Mouse (Mus musculus) activated CD4-positive, CD25-positive, alpha-beta regulatory T cell, adult 4 months (primary cell): Measurements from ENCODE around the gene Ust. TPM values are rescaled to one million over a fixed set of nuclear protein-coding genes. Genes with fewer than 3 reads are reported as not detected.
A peak's percentile ranks its signal among the peaks of the same experiment; 100 is the strongest.

ENCODE experiments used
- ATAC-seq: one replicate; pipeline ENCODE4 v1.8.0; 2017
- polyA plus RNA-seq, 2 experiments: library from polyadenylated mRNA; unstranded; fragments of 100-300 nt; shearing (Covaris generic); gene quantifications; one replicate each; pipeline ENCODE4 v1.2.1; 2017

Gene Ust
- polyA plus RNA-seq, 2 experiments from 2014 or later: 0.18 to 0.53 TPM

DNA sequence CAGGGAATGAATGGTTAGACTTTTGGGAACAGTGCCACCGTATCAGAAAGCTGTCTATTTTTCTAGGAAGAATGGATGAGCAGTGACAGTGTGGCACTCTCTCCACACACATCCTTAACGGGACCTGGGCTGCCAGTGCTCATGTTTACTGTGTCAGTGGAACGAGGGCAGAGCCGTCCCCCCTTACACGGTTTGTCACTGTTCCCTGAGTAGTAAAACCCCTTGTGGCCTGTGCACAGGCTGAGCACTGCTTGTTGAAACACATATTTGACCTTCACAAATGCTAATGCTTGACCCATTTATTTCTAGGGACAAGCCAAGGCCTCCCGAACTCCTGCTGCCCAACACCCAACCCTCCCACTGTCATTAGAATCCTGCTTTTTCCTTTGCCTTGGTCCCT lies 209.2 kb downstream of the Ust start:
- ATAC-seq: no peak

DNA sequence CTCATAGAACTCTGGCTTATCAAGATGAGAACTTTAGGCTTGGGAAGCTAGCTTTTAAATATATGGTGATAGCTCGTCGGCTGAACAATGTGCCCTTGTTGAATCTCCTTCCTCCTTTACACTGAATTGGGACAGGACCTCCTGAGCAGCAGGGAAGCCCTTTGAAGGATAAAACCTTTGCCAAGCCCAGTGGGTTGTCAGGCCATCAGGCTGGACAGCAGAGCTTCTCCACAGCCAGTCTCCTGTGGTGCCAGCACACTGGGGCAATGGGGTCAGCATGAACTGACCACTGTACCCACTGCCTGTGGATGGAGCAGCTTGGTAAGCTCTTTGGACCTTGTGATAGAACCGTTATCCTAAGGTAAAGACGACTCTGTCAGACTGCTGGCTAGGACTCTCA lies 214.4 kb downstream of the Ust start:
- no peak for ATAC-seq

DNA sequence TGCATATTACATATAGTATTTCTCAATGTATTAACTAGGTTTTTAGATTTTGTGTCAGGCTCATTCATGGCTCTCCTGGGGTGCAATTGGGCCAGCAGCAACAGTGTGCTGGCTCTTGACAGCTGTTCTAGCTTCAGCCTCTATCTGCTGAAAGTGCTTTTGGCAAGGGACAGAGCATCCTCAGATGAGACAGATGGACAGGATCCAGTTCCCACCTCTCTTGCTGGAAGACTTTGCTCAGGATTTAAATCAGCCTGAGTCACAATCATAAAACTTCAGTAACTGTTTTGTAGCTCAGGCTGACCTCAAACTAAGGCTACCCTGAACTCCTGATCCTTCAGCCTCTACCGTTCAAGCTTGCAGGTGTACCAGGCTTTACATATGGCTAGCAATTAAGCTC lies 219.5 kb downstream of the Ust start:
- ATAC-seq: no peak

DNA sequence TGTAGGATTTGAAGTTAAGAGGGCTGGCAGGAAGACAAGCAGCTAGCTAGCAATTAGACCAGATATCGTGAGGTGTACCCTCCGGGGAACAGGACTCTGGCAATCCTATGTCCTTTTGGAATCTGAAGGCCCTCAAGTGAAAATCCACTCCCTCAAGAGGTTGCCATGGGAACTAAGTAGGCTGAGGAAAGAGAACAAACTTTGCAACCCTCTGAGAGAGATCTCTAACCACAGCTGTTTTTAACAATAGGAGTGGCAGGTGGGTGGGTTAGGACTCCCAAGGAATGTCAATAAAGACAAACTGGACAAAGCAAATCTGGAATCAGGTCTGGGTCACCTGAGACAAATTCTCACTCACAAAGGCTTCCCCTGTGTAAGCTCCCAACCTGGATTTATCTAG lies 221.4 kb downstream of the Ust start:
- no peak for ATAC-seq

DNA sequence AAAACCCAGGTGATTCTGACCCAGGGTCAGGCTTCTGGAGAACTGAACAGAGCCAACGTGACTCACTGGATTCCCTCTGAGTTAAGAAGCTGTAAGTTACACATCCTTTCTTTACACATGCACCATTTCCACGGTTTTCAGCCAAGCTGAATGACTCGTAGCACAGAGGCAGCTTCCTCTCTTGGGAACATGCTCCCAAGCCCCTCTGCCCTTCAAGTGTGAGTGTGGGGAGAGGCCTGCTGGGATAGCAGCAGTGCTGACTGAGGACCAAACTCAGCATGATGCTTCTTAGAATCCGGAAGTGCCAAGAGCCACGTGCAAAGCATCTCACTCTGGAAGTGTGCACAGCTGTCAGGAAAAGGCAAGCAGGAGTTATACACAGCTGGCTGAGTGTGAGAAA lies 228.0 kb downstream of the Ust start:
- no peak for ATAC-seq

DNA sequence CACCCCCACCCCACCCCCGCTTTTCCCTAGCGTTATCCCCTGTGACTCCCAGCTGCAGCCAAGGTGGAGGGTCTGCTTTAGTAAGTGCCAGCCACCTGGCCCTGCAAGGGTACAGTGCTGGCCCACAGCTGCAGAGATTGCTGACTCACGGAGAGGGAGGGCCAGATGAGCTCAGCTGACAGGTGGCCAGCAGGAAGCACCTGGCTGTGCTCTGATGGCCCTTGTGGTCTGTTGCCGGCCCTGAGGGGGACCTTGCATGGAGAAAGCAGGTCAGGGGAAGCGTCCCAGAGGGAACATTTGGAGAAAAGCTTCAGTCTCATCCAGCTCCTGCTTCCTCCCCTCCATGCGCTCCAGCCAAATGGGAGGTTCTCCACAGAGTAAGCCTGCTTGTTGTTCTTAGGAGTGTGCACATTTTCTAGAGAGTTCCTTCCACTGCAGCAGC lies 231.3 kb downstream of the Ust start:
- no peak for ATAC-seq

DNA sequence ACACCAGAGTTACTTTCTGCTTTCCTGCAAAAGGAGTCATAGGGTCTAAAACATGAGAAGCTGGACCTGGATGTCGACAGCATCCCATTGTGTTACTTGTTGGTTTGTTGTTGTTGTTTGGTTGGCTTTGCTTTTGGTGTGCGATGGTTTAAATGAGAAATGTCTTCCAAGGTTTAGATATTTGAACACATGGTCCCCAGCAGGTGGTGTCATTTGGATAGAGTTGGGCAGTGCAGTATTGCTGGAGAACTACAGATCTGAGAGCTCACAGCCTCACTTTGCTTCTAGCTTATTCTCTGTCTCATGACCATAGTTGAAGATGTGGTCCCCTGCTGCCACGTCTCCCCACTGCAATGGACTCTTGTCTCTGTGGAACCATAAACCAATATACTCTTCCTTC lies 234.6 kb downstream of the Ust start:
- no peak for ATAC-seq

DNA sequence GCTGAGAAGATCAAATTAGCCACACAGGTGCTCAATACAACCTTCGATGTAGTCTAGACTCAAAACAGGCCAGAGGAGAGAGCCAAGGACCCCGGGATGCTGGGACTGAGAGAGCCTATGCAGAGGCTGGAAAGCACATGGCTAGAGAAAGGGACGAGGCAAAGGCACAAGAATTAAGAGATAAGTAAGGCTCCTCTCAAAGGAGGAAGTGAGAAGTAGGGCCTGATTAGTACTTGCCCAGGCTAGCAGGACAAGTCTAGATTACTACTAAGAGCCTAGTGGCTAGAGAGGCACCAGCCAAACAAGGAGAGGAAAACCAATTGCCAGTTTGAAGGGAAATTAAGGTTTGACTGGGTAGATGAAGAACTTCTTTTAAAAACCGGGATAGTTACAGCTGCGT lies 241.5 kb downstream of the Ust start:
- no peak for ATAC-seq

DNA sequence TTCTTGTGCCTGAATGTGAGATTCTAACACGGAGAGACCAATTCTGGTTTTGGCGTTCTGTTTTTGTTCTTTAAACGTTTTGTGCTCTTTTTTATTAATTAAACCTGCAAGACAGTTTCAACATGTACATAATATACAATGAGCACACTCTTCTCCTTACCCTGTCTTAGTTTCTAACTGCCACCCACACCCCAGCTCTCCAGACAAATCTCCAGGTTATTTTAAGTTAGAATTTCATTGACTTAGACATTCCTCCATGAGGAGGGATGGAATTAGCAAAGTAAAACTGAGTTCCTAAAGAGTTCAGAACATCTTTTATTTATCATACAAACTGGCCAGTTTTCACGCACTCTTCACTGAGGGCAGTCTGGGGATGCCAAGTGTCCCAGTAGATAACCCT lies 248.9 kb downstream of the Ust start:
- ATAC-seq: no peak

DNA sequence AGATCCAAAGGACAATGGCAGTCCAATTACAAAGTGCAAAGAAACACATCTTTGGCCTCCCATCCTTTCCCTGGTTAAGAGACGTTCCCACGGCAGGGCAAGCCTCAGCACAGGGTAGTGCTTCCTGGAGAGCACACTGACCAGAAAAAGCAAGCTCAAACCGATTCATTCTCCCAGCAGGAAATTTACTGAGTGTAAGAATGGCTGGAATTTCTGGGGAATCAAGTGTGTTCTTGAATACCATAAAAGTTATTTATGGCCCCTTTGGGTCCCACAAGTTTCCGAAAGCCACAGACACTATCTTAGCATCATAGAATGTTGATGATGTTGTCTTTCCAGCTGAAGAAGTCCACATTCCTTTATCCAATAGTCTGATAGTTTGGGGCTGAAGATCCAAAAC lies 258.9 kb downstream of the Ust start:
- ATAC-seq: no peak

DNA sequence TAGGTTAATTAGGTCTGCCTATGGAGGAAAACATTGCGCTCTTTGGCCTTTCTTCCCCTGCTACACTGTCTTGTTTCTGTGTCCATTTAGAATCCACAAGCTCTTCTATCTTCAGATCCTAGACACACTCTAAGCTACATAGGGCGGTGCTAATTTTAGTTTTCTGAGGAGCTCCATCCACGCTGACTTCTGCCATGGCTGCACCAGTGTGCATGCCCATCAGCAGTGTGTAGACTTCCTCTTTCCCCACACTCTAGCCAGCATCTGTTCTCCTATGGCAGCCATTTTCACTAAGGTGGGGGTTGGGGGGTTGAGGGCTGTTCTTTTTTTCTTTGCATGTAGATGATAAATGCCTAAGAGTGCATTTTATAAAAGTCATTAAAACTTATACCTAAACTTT lies 268.6 kb downstream of the Ust start:
- no peak for ATAC-seq

DNA sequence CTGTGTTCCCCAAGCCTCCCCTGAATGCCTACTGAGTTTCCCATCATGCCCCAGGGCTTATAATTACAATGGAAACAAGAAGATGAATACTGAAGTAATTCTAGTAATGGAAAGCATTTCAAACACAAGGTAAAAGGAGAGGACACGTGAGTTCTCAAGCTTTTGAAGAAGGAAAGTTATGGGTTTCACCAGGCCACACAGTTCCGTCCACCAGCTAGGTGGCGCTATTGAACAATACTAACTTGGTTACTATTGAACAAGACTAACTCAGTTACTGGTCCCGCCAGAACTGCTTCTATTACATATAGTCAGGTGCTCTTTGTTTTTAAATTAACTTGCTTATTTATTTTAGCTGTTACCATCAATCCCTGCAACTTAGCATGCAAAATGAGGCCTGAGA lies 276.3 kb downstream of the Ust start:
- ATAC-seq: peak; percentile 59

DNA sequence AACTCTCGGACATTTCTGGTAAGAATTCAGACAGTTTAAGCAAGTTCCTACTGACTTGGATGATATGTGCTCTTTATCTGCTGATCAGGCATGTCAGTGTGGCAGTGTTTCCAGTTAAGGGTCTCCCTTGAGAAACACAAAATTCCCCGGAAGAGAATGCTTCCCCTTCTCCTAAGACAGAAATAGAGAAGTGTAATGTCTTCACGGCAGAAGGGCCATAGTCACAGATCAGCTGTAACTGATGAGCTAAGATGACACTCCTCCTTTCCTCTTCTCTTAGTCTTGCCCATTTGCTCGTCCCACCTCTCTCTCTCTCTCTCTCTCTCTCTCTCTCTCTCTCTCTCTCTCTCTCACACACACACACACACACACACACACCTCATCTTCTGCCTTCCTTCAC lies 277.9 kb downstream of the Ust start:
- no peak for ATAC-seq

DNA sequence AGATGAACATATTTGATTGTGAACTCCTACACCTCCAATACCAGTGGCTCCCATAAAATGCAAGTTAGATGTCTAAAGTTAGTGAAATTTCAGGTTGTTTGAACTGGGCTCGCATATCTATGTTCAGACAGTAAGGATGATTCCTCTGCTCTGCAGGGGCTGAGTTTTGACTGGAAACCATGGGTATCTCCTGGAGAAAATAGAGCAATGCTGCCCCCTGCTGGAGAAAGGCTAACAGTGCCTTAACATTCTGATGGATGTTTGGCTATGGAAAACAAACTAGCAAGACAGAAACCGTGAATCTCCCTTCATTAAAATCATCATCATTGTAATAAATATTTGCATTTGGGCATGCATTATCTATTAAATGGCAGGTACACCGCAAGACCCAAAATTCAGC lies 278.4 kb downstream of the Ust start:
- ATAC-seq: peak; percentile 82

DNA sequence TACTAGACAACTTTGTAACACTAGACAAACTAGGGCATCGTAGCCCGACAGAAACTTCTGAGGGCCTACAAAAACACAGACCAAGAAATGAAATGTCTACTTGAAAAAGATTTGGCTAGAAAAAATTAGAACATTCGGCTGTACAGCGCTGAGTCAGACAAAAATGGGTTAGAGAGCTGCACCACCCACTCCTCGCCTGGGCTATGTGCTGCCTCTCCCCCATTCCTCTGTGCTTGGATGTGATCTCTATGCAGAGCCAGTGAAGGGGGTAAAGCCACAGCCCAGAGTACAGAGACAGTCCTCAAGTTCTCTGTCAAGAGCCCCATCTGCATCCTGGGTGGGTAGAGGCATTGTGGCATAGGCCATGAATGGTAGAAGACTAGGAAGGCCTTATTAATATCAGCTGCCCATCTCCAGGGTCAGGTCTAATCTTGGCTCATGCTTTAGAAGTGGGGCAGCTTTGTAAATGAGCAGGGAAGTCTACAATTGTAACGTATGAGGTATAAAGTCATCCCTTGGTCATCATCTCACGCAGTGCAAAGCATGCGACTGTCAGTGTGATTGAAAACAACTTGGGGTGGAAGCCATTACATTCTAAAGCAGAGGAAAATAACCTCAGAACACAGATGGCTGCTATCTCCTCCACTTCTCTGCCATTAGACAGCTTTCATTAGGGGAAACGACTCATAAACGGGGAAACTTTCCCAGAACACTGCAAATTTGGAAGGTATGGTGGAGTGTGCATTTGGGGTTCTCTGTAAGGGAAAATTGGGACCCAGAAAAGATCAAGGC lies 281.6 kb downstream of the Ust start:
- ATAC-seq: no peak

DNA sequence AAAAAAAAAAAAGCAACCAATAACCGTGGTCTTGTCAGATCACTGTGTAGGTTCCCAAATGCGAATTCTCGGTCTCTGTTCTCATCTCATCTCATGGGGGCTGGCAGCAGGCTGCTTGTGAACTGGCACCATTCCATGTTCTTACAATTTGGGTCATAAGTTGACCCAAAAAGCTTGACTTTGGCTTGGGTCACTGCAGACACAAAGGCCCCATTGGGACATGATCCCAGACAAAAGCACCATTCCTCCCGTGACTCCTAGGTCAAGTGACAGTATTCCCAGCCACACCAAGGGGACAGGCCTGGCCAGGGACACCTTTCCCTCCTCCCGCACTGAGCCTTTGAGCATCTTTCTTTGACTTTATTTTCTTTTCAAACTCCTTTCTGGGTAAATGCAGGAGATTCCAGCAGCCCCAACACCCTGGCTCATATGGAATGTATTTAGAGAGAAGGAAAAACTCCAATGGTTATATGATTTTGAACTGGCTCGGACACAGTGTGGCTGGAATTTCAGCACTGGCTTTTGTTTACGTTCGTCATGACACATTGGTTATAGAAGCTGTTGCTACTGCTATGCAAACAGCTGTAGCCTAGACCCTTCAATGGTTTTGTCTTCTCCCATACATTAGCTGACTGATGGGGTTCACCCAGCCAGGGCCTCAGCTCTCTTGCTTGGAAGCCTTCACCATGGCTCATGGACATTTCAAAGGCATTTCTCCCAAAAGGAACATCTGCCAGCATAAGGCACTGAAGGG lies 285.3 kb downstream of the Ust start:
- no peak for ATAC-seq

DNA sequence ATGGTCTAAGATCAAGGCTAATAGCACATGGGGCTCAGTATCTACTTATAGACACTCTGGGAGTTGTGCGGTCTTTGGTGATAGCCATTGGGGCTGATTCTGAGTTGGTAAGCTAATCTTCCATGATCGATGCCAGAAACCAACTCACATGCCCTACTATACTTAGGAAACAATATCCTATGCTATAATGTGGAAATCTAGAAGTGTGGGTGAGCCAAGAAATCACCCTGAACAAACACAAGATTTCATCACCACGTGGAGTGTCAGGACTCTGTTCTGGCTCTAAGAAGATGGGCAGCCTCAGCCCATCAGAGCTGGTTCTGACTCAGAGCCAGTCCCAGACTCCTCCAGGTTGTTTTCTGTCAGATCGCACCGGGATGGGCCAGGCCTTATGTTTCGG lies 286.1 kb downstream of the Ust start:
- ATAC-seq: no peak

DNA sequence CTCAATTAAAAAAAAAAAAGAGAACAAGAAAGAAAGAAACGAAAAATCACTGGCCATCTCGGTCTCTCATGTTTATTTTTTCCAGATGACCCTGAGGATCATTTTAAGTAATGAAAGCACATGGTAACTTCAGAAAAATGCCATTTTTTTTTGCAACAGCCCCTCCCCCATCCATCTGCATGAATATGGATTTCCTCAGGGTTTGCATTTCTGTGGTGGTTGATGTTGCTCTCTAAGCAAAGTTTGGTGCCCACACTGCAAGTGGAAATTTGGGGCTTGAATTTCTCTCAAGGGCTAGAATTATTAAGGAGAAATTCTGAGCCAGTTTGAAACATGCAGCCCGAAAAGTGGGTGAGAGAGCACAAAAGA lies 290.3 kb downstream of the Ust start:
- no peak for ATAC-seq

DNA sequence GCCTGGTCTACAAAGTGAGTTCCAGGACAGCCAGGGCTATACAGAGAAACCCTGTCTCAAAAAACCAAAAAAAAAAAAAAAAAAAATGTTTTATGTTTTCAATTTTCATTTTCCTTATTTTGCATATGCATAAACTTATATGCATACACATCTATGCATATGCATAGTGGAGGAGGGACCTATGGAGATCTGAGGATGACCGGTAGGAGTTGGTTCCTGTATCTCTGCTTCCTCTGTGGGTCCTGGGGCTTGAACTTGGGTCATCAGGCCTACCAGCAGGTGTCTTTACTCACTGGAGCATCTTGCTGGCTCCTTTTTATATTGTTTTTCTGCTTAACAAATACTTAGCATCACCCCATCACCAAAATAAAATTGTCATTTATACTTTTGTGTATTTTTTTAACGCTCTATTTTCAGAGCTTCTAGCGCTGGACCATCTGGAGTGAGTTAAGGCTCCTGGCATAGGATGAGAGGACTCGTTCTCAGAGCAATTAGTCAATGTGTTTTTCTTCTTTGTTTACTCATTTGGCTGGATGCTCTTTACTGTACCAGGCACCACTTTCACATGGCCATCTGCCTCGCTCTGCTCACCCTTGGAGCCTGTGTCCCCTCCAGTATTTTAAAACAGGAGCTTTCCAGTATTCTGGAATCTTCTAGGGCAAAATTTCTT lies 290.8 kb downstream of the Ust start:
- ATAC-seq: no peak

DNA sequence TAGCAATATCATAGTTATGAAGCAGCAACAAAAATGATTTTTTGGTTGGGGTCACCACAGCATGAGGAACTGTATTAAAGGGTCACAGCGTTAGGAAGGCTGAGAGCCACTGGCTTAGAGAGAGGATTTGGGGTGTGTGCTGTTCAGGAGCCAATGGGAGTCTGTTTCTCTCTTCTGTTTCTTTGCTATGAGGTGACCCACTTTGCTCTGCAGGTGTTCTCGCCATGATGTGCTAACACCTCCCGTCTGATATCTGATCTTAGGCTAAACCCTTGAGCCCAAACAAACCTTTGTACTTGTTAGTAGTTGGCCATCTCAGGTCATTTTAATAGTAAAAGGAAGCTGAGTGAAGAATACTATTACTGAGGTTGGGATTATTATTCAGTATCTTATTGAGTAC lies 292.0 kb downstream of the Ust start:
- no peak for ATAC-seq

DNA sequence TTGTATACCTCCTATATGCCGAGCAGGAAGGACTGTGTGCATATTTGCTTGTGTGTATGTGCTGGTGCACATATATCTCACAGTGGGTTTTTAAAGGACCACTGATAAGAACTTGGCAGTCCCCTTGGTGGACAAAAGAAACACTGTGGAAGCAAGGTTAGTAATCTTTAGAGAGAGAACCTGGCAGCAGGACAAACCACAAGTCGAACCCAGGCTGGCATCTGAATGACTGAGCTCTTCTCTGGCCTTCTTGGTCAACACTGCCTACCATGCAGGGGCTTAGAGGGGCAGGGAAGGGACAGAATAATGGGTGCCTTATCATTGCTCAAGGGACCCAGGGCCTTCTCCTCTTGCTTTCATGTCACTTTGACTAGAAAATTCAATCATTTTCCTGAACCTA lies 294.0 kb downstream of the Ust start:
- ATAC-seq: no peak

DNA sequence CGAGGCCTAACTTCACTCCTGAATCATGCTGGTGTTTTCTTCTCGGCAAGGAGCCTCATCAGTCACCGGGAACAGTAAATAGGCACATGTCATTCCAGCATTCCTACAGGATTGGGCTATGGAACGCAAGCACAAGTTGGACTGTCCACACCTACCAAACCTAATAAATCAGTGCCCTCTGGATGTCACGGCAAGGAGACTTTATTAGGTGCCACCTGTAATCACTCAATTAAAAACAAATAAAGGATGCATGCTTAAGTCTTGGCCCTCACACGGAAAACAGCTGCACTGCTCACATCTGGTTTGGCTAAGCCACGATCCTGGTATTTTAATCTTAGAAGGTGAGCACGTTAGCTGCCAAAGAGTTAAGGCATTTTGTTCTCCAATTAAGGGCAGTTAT lies 294.6 kb downstream of the Ust start:
- ATAC-seq: no peak

DNA sequence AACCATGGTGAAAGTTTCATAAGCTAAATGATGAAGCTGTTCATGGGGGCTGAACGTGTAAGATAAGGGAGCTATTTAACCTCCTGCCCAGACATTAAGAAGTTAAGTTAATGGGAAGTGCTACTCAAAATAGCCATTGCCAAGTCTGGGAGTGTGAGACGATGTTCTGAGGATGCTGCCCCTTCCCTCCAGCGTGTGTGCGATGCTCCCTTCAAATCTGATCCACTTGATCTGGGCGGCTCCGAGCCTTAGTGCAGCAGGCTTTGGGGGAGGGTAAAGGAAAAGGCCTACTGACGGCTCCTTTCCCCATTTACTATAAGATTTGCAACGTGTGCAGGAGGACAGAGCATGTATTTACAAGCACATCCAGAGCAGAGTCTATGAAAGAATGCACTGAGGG lies 301.7 kb downstream of the Ust start:
- no peak for ATAC-seq

DNA sequence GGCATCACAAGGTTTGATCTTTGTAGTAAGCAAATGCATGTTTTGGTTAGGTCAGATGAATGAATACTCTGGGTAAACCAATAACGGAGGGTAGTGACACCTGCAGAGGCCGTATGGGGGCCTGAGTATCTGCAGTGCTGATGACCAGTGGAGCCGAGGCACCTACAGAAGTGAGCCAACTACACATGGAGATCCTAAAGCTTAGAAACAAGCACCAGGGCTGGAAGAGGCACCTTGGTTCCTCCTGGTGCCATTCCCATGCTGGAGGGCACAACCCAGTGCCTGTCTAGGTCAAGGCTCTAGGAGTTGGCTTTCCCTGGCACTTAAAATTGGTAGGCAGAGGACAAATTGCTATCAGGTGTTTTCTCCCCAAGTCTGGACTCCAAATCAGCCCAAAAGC lies 303.4 kb downstream of the Ust start:
- ATAC-seq: no peak
